Mouse (Mus musculus): ENCODE data around the gene Pdcd1lg2.

GRCm38 (mm10) chr19:29414513-29414912 is 3.8 kb downstream of the Pdcd1lg2 start:
- no peak for TF ChIP-seq POLR2A (IDR thresholded peaks at IDR 0.05; ENCODE audit: control insufficient read depth, low read depth, low read length)
- no peak for TF ChIP-seq CTCF (IDR thresholded peaks at IDR 0.05; ENCODE audit: control insufficient read depth, insufficient read depth, insufficient replicate concordance, low read depth, low read length)

Data from testis, adult 2 months (tissue).